Mouse (Mus musculus) ovary, postnatal 36 days (tissue): ENCODE measurements around the gene Strn3.
A peak's percentile ranks its signal among the peaks of the same experiment; 100 is the strongest.
"Not testable (repeated sequence)": the region's sequence is repeated elsewhere in the genome, so short reads cannot be mapped to it uniquely, and the experiment has no call there.

Source experiments
- DNase-seq: peaks from one replicate; pipeline ENCODE4 v3.0.0; 2022; ENCODE audit warnings: low spot score, mixed read lengths

Gene Strn3

GRCm38 (mm10) chr12:51693419-51693818, 1.7 kb upstream of the Strn3 start:
- no peak for DNase-seq

GRCm38 (mm10) chr12:51692870-51693269, 1.2 kb upstream of the Strn3 start:
- not testable (repeated sequence) for DNase-seq

DNA sequence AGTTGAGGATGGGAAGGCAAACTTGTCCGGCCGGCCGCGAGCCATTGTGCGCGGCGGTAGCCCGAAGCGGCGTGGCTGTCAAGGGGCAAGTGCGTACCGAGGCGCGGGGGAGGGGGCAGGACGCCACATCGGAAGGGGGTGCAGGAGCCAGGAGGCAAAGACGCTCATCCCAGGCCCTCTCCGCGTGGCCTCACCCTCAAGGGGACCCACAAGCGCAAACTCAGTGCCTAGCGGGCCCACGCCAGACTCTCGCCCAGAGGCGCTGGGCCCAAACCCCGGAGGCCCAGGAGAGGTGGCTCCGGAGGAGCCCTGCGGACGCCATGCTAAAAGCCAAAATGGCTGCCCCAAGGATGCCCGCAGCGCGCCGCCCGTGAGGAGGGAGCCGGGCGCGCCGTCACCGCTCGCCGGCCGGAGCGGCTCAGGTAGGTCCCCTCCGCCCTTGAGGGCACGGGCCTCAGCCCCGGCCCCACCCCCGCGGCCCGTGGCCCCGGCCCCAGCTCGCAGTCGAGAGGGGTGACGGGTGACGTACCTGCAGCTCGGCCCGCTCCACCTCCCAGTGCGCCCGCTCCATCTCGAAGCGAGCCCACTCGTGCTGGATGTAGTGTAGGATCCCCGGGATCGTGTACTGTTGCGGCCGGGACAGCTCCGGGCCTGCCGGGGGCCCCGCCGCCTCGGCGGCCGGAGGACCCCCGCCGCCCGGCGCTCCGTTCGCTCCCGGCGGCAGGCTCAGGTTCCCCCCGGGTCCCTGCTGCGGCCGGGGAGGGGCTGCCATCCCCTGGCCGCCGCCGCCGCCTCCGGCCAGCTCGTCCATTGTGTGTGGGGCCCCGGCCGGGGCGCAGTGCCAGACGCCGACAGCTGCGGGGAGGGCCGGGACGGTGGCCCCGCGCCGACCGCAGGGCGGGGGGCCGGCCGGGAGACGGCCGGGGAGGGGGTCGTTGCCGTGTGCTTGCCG, 528 bp downstream of the Strn3 start, which contains the start of gene Ap4s1:
Gene Ap4s1, plus strand, starts transcription at position 141 of the 952 bp plus-strand sequence.
- peak; percentile 74 for DNase-seq

- no peak for DNase-seq
These were observed 3.2 kb downstream of the Strn3 start for GRCm38 (mm10) chr12:51688546-51688945.

- DNase-seq: no peak
These were observed 12.9 kb downstream of the Strn3 start for GRCm38 (mm10) chr12:51678844-51679243.

- no peak for DNase-seq
These were observed 15.3 kb downstream of the Strn3 start for GRCm38 (mm10) chr12:51676442-51676841.

- DNase-seq: no peak
These were observed 18.4 kb downstream of the Strn3 start for GRCm38 (mm10) chr12:51673270-51673669.

- no peak for DNase-seq
These were observed 20.3 kb downstream of the Strn3 start for GRCm38 (mm10) chr12:51671231-51671891.

- no peak for DNase-seq
These were observed 24.8 kb downstream of the Strn3 start for GRCm38 (mm10) chr12:51666708-51667430.

GRCm38 (mm10) chr12:51663908-51664307, 27.8 kb downstream of the Strn3 start:
- DNase-seq: no peak

- DNase-seq: no peak
These were observed 28.7 kb downstream of the Strn3 start for GRCm38 (mm10) chr12:51663011-51663410.

DNA sequence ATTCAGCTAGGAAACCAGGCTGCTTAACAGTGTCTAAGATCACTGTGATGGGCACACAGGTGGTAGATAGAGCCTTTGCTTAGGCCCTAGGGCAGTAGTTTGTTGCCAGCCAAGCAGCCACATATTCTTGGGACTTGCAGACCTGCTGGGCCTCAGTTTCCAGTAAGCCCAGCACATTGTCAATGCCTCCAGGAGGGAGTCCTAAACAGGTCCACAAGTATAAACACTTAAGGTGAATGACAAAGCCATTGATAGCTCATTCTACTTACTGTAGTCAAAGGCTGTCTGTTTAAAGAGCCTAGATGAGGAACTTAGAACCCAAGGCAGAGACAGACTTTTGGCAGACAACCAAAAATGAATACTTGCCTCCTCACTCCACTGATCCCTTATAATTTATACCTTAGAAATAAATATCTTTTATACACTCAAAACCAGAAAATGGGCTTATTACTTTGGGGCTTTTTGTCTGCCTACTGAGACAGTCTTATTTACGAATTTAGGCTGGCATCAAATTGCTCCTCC, 35.7 kb downstream of the Strn3 start:
- DNase-seq: no peak

GRCm38 (mm10) chr12:51649401-51649800, 42.3 kb downstream of the Strn3 start:
- not testable (repeated sequence) for DNase-seq

- no peak for DNase-seq
These were observed 49.8 kb downstream of the Strn3 start for GRCm38 (mm10) chr12:51641871-51642270.

DNA sequence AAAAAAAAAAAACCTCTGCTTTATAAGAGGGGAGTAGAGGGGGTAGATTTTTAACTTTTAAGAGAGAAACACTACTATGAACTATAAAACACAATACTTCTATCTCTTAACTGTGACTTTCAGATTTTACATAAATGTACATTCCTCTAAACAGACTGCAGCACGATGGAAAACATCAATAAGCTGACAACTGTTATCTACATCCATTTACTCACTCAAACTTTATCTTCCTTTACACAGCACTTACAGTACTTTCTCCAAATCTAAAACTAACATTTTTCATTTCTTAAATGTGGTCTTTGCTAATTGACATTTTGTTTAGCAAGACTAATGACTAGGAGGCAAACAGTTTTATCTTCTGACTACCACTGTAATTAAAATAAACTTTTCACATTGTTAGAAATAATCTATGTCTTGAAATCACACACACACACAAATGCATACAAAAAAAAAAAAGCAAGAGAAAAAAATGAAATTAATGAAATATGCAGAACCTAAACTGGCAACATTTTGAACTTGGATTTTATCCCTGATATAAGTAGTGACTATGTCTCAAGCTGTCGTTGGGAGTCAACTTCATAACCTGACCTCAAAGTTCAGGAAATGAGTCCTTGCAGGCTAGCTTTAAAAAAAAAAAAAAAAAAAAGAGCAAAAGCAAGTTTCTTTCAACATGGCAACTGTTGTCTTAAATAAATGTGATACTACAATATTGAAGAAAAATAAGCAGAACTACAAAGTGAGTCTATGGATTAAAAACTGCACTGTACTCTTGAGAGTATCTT, 54.8 kb downstream of the Strn3 start:
- DNase-seq: no peak

GRCm38 (mm10) chr12:51636260-51636659, 55.4 kb downstream of the Strn3 start:
- DNase-seq: no peak

DNA sequence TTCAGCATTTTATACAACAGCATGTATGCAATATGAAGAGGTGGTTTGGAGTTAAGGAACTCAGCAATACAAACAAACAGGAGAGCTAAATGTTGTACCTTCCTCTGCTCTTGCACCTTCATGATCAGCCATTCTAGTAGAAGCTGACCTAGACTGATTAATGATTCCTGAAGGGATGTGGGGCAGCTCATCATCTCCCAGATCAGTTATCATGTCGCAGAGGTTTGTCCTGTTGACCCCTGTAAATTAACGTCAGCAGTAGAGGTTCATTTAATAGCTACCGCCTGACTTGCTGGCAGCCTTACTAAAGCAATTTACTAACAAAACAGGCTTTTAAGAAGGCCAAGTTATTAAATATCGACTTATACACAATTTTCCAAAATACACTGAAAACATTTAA, 58.2 kb downstream of the Strn3 start:
- DNase-seq: no peak

DNA sequence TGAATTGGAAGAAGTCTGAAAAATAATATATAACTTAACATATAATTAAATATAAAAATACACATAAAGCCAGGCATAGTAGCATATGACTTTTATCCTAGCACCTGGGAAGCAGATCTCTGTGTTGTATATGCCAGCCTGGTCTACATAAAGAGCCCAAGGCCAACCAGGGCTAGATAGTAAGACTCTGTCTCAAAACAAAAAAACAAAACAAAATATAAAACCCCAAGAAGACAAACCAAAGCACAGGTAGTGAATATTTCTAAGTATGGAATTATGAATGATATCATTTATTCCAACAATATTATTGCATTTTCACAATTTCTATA, 68.4 kb downstream of the Strn3 start:
- no peak for DNase-seq

DNA sequence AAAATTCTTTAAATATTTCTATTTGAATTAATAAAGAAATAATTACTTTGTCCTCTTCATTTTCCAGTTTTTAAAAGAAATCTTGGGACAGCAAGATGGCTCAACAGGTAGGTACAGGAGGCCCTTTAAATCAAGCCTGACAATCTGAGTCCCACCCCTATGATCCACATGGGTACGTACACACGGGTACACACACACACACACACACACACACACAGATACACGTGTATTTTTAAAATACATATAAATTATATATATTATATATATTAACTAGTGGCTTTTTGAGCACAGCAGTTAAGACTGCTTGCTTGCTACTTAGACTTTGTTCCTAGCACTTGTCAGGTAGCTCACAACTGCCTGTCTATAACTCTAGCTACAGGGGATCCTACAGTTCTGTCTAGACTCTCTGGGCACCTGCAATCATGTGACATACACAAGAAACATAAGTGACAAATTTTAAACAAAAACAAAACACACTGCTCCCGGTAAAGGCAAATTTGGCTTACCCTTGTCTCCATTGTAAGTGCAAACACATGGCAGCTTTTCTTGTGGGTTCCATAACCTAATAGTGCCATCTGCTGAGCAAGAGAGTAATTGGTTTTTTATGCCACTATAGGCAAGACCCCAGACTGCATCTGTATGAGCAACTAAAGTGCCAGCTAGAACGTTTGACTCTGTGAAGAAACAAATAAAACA, 68.9 kb downstream of the Strn3 start:
- DNase-seq: no peak

GRCm38 (mm10) chr12:51621161-51621560, 70.5 kb downstream of the Strn3 start:
- no peak for DNase-seq

GRCm38 (mm10) chr12:51620572-51620971, 71.1 kb downstream of the Strn3 start:
- no peak for DNase-seq
